12 mouse cellular contexts compared by ENCODE assay signal in the genomic region with DNA sequence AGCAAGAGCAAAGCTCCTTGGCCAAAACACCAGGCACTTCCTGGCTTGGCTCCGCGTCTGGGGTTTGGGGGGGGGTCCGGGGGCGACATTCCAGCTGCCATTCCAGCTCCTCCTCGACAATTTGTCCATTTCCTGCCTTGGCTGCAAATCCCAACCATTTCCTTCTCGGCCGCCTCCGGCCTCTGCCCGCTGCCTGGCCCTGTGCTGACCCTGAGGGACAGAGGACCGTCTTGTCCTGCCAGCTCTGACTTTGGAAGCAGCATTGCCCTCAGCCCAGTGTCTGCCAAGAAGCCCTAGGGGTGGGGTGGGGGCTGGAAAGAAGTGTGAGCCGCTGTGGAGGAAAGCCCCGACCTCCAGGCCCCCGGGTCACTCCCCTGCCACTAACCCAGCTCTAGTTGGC. TPM values are rescaled to one million over a fixed set of nuclear protein-coding genes. Genes with fewer than 3 reads are reported as not detected.
A peak's percentile ranks its signal among the peaks of the same experiment; 100 is the strongest.
DNase-seq lines count a peak whose midpoint lies in the region; ATAC-seq lines count a peak whose summit lies in the region.
"Had no signal": no experiment of that assay in that cellular context is flagged by ENCODE, and none has a peak within 500 bp of the region (broad histone marks: within the 10 kb centered on the region; RNA-seq: fewer than 3 reads in every experiment).

No protein-coding gene starts in this region.

- H3K27me3 ChIP-seq in forebrain, embryonic 10.5 days (ENCODE audit: poor library complexity, severe bottlenecking) = no peaks in the 10 kb centered on the region
- no peaks in the 10 kb centered on the region for H3K27me3 ChIP-seq in forebrain, embryonic 11.5 days (ENCODE audit: control insufficient read depth, insufficient read depth, low read length)
- H3K27me3 ChIP-seq in neural tube, embryonic 15.5 days (replicated peaks) = no peaks in the 10 kb centered on the region
- H3K27me3 ChIP-seq: forebrain, embryonic 13.5 days had no signal

- peaks cover 30% of the 10 kb centered on the region for H3K4me1 ChIP-seq in forebrain, embryonic 10.5 days
- H3K4me1 ChIP-seq in forebrain, embryonic 11.5 days (replicated peaks; ENCODE audit: control insufficient read depth, insufficient read depth, low read length) = peaks cover 3% of the 10 kb centered on the region; the same call in 1 of the 2 replicates
- peaks cover 21% of the 10 kb centered on the region for H3K4me1 ChIP-seq in neural tube, embryonic 15.5 days

- no peaks in the 10 kb centered on the region for H3K9me3 ChIP-seq in forebrain, embryonic 10.5 days
- no peaks in the 10 kb centered on the region for H3K9me3 ChIP-seq in forebrain, embryonic 11.5 days (ENCODE audit: control insufficient read depth, low read length)
- no peaks in the 10 kb centered on the region for H3K9me3 ChIP-seq in neural tube, embryonic 15.5 days (replicated peaks)
- H3K9me3 ChIP-seq: forebrain, embryonic 13.5 days; limb, embryonic 13.5 days had no signal

- ATAC-seq in forebrain, embryonic 11.5 days (replicated peaks; ENCODE audit: low FRiP score) = no peak
- ATAC-seq in neural tube, embryonic 15.5 days (ENCODE audit: low FRiP score) = no peak
- ATAC-seq: activated CD4-positive, CD25-positive, alpha-beta regulatory T cell, adult 4 months; forebrain, embryonic 13.5 days had no signal

- H3K36me3 ChIP-seq in forebrain, embryonic 10.5 days (replicated peaks) = no peaks in the 10 kb centered on the region
- H3K36me3 ChIP-seq in forebrain, embryonic 11.5 days (ENCODE audit: control insufficient read depth, insufficient read depth, low read length) = no peaks in the 10 kb centered on the region
- H3K36me3 ChIP-seq in neural tube, embryonic 15.5 days = no peaks in the 10 kb centered on the region
- H3K36me3 ChIP-seq: limb, embryonic 13.5 days had no signal

- H3K4me2 ChIP-seq in forebrain, embryonic 11.5 days (ENCODE audit: low read depth, low read length, severe bottlenecking) = no peak overlapping the region
- no peak overlapping the region for H3K4me2 ChIP-seq in neural tube, embryonic 15.5 days
- H3K4me2 ChIP-seq: forebrain, embryonic 13.5 days; limb, embryonic 13.5 days had no signal

- 0 out of 2 replicates have a peak overlapping the region, but pooled peaks have one; percentile 30 for H3K27ac ChIP-seq in forebrain, embryonic 10.5 days
- no peak overlapping the region for H3K27ac ChIP-seq in forebrain, embryonic 11.5 days (ENCODE audit: low read depth, low read length)
- H3K27ac ChIP-seq in neural tube, embryonic 15.5 days (replicated peaks) = peak overlapping the region; percentile 9; the same call in 1 of the 2 replicates
- H3K27ac ChIP-seq: forebrain, embryonic 13.5 days; limb, embryonic 13.5 days had no signal

- WGBS in forebrain, embryonic 10.5 days = 67% methylated on average over 13 of the region's 13 CpGs
- 76% methylated on average over 13 of the region's 13 CpGs for WGBS in forebrain, embryonic 11.5 days
- 78% methylated on average over 13 of the region's 13 CpGs for WGBS in neural tube, embryonic 15.5 days

- H3K4me3 ChIP-seq in forebrain, embryonic 10.5 days = no peak overlapping the region
- no peak overlapping the region for H3K4me3 ChIP-seq in forebrain, embryonic 11.5 days (ENCODE audit: low read depth, low read length)
- H3K4me3 ChIP-seq in neural tube, embryonic 15.5 days (replicated peaks) = no peak overlapping the region
- H3K4me3 ChIP-seq: forebrain, embryonic 13.5 days; limb, embryonic 13.5 days had no signal

- no peak for DNase-seq in forebrain, embryonic 10.5 days (ENCODE audit: extremely low spot score, low spot score)
- DNase-seq in forebrain, embryonic 11.5 days (ENCODE audit: low spot score) = no peak
- DNase-seq in neural tube, embryonic 10.5 days (ENCODE audit: extremely low spot score, low spot score) = no peak
- peak; percentile 55 to 70 for DNase-seq in kidney, postnatal 4 days
- DNase-seq in ovary, postnatal 36 days (ENCODE audit: low spot score) = no peak
- no peak for DNase-seq in embryo, embryonic 10 days (ENCODE audit: low spot score)
- no peak for DNase-seq in ovary, postnatal 10 days (ENCODE audit: low spot score)
- DNase-seq: heart, postnatal 10 days had no signal

- no peak overlapping the region for H3K9ac ChIP-seq in forebrain, embryonic 11.5 days (ENCODE audit: low read length)
- H3K9ac ChIP-seq in neural tube, embryonic 15.5 days (replicated peaks) = no peak overlapping the region
- H3K9ac ChIP-seq: forebrain, embryonic 13.5 days; limb, embryonic 13.5 days had no signal

RNA-seq across cellular contexts. Expression of a gene that starts 44.2 kb away (rescaled TPM):
- 12.3 and 14.3 TPM in 2 replicates for polyA plus RNA-seq in forebrain, embryonic 10.5 days (2016; fragmentation: Nextera tagmentation; extraction: Ambion mirVana)
- 8.8 and 9.4 TPM in 2 replicates for polyA plus RNA-seq in forebrain, embryonic 11.5 days (2014; fragmentation: Nextera tagmentation; extraction: Ambion mirVana)
- 28.2 and 35.1 TPM in 2 replicates for polyA plus RNA-seq in neural tube, embryonic 15.5 days (2015; fragmentation: Nextera tagmentation; extraction: Ambion mirVana)
- polyA plus RNA-seq: activated CD4-positive, CD25-positive, alpha-beta regulatory T cell, adult 4 months had no signal

Comparison
In these comparisons a context has a peak if more than half of its experiments do, and no peak if none do; other contexts are left out.
1. DNase-seq: peak in kidney, postnatal 4 days (2 of 2); none in forebrain, embryonic 10.5 days (single experiment), forebrain, embryonic 11.5 days (single experiment), neural tube, embryonic 10.5 days (single experiment), ovary, postnatal 36 days (single experiment), embryo, embryonic 10 days (single experiment) and ovary, postnatal 10 days (single experiment).